Mouse (Mus musculus): ENCODE results near the gene Psmb5. TPM values are rescaled to one million over a fixed set of nuclear protein-coding genes. Genes with fewer than 3 reads are reported as not detected.
"Not testable (repeated sequence)": the region's sequence is repeated elsewhere in the genome, so short reads cannot be mapped to it uniquely, and the experiment has no call there.

The Psmb5 gene
- polyA plus RNA-seq, 2 experiments from 2014 or later: 154 to 163 TPM

GRCm38 (mm10) chr14:54630583-54631239 is 12.9 kb upstream of the Psmb5 start:
- no peak for ATAC-seq

DNA sequence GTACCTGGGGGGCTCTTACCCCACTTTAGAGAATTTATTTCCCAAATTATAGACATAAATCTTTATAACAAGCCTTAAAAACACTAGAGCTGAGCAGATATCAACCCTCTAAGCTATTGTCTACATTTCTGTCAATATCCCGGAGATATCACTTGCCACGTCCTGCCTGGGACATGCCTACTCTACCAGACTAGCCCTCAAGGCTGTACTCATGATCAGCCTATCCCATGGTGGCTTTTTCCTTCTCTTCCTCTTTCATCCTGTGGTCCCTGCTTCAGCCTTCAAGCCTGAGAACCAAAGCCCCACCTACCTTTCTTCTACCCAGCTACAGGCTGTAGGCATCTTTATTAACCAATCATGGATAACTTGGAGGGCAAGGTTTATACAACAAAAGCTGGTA is 12.0 kb upstream of the Psmb5 start:
- no peak for ATAC-seq

- ATAC-seq: no peak
Observed at GRCm38 (mm10) chr14:54628103-54628502, 10.3 kb upstream of the Psmb5 start.

GRCm38 (mm10) chr14:54624976-54625375 is 7.2 kb upstream of the Psmb5 start:
- ATAC-seq: no peak

- ATAC-seq: no peak
Observed at GRCm38 (mm10) chr14:54623334-54623733, 5.5 kb upstream of the Psmb5 start.

GRCm38 (mm10) chr14:54621133-54621532 is 3.3 kb upstream of the Psmb5 start, which contains the start of gene Psmb11:
Gene Psmb11, plus strand, starts transcription at chr14:54621433.
- no peak for ATAC-seq

GRCm38 (mm10) chr14:54617152-54617896 is 498 bp downstream of the Psmb5 start:
- ATAC-seq: peak; percentile 60

DNA sequence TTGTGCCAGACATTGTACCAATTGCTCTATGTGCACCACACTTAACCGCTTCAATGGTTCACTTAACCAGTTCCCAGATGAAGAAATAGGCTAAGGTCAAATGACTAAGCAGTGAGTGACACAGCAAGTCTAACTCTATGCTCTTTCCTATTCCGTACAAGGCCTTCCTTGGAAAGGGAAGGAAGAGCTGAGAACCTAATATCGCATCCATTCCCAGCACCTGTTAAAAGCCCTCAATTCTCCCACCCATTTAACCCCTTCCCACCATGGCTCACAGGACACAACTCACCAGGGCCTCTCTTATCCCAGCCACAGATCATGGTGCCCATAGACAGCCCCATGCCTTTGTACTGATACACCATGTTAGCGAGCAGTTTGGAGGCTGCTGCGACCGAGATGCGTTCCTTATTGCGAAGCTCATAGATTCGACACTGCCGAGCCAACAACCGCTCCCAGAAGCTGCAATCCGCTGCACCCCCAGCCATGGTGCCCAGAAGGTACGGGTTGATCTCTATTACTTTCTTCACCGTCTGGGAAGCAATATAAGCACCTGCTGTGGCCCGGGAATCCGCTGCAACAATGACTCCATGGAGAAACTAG is 1.5 kb downstream of the Psmb5 start:
- no peak for ATAC-seq

- not testable (repeated sequence) for ATAC-seq
Observed at GRCm38 (mm10) chr14:54614130-54614529, 3.7 kb downstream of the Psmb5 start.

DNA sequence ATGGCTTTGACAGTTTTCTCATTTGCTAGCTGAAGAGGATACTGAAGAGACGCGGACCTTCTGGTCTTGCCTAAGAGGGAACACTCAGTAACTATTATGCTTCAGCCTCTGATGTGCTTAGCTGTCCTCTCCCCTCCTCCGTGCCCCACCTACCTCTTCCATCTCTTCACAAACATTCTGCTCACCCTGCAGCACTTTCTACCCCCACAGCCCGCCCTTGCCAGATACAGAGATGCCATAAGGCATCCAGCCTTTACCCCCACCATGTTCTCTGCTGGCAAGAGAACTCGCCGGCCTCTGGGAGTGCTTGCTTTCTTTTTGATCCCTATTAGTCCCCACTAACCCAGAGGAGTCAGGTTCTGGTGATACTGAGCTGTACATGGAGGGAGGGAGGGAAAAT is 7.2 kb downstream of the Psmb5 start:
- ATAC-seq: no peak

DNA sequence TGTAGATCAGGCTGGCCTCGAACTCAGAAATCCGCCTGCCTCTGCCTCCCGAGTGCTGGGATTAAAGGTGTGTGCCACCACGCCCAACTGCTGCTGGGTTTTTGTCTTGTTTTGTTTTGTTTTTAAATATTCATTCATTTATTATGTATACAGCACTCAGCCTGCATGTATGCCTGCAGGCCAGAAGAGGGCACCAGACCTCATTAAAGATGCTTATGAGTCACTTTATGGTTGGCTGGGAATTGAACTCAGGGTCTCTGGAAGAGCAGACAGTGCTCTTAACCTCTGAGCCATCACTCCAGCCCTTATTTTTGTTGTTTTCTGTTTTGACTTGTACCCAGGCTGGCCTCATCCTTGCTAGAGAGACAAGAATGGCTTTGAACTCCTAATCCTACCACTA is 7.9 kb downstream of the Psmb5 start:
- peak; percentile 59 for ATAC-seq

DNA sequence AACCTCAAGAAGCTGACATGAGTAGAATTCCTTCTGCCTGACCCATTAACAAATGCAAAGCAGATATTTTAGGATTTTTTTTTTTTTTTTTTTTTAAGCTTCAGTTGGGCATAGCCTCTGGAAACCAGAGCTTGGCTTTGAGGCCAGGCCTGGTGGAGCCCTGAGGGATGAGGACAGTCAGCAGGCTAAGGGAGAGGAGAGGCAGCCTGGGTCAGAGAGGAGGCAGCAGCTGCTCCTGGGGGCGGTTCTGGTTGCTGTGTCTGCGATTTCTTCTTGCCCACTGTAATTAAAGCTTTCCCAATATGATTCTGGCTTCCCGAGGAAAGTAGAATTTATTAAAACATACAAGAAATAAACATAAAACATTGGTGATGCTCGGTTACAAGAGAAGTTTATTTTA is 8.6 kb downstream of the Psmb5 start:
- ATAC-seq: no peak

- no peak for ATAC-seq
Observed at GRCm38 (mm10) chr14:54607226-54607625, 10.6 kb downstream of the Psmb5 start.

GRCm38 (mm10) chr14:54605752-54606321 is 12.0 kb downstream of the Psmb5 start, which contains the start of gene 4931414P19Rik:
Gene 4931414P19Rik, minus strand, starts transcription at chr14:54605993.
- peak; percentile 39 for ATAC-seq

- no peak for ATAC-seq
Observed at GRCm38 (mm10) chr14:54603686-54604085, 14.1 kb downstream of the Psmb5 start.

DNA sequence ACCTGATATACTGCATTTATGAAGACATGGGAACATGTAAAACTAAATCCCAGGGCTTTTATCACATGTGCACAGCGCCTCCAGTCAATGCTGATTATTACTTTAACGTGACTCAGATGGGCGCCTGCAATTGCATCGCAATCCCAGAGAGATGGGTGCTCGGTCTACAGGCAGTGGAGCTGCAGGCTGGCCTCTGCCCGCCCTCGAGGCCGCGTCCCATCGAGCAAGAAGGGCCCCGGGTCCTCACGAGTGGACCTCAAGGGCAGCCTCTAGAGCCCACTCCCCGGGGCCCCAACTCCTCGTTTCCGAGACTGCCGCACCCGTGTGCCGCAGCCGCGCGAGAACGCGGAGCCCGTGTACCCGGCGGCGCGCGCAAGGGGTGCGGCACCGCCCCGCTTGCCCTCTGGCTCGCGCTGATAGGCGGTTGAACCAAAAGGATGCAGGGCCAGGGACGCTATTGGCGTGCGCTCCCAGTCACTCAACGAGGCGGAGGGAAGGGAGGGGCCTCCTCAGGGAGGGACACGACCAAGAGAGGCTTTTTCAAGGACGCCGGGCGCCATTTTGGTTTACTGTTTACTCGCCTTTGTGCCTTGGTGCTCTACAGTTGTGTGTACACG is 14.7 kb downstream of the Psmb5 start:
- ATAC-seq: peak; percentile 98

- peak; percentile 4 for ATAC-seq
Observed at GRCm38 (mm10) chr14:54602613-54603012, 15.2 kb downstream of the Psmb5 start.

DNA sequence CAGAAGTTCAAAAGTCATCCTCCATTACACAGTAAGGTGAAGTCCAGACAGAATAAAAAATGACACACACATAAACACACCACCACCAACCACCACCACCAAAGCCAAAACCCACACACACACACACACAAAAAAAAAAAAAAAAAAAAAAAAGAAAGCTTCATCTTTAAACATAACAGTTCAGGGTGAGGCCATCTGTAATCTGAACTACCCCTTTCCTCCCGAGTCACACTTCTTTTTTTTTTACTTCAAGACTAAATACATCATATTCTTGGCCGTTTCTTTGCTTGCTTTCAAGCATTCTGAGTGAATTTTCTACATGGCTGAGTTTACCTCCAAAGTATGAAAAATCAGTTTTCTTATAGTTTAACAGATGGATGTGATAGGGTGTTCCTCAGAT is 16.2 kb downstream of the Psmb5 start:
- no peak for ATAC-seq

DNA sequence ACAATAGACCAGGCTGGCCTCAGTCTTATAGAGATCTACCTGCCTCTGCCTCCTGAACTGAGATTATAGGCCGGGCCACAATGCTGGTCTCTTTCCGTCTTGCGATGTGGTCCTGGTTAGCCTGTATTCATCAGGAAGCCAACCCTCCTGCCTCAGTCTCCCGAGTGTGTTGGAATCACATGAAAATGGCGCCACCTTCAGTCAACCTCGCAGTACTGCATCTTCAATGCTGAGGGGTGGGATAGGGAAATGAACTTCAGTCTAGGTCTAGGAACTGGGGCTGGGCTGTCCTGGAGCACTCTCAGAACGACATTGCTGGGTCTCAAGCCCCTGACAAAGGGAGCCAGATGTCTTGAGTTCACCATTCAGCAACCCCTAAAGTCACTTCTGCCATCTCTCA is 20.7 kb downstream of the Psmb5 start:
- no peak for ATAC-seq

- no peak for ATAC-seq
Observed at GRCm38 (mm10) chr14:54594631-54595414, 23.0 kb downstream of the Psmb5 start.

GRCm38 (mm10) chr14:54594055-54594454 is 23.8 kb downstream of the Psmb5 start:
- no peak for ATAC-seq

- no peak for ATAC-seq
Observed at GRCm38 (mm10) chr14:54592319-54592934, 25.4 kb downstream of the Psmb5 start.
